Mouse (Mus musculus) intestine, embryonic 16.5 days (tissue): ENCODE measurements around the gene Xrcc3. TPM values are rescaled to one million over a fixed set of nuclear protein-coding genes. Genes with fewer than 3 reads are reported as not detected.

ENCODE experiments used
- ATAC-seq: fragments of 200-750 bp; cut with Nextera tagmentation; 2 replicates; pipeline ENCODE4 v1.8.0; 2017; ENCODE audit warnings: moderate TSS enrichment, moderate library complexity
- H3K27ac ChIP-seq: fragments of 300-500 bp; sonication (generic); 2 replicates; pipeline ENCODE4 v1.5.1; 2014; ENCODE audit warnings: mild to moderate bottlenecking, low read length
- H3K27me3 ChIP-seq: fragments of 300-500 bp; sonication (generic); replicated peaks from 2 replicates; pipeline ENCODE4 v1.6.1; 2014; ENCODE audit warnings: low read length, control low read depth, mixed read lengths; ENCODE audit not compliant: control insufficient read depth, insufficient read depth
- H3K36me3 ChIP-seq: fragments of 300-500 bp; sonication (generic); 2 replicates; pipeline ENCODE4 v1.6.1; 2014; ENCODE audit warnings: low read length, control low read depth; ENCODE audit not compliant: control insufficient read depth, insufficient read depth
- H3K4me1 ChIP-seq: fragments of 300-500 bp; sonication (generic); 2 replicates; pipeline ENCODE4 v1.6.1; 2014; ENCODE audit warnings: low read length, control low read depth, mixed read lengths; ENCODE audit not compliant: control insufficient read depth, insufficient read depth
- H3K4me2 ChIP-seq: fragments of 300-500 bp; sonication (generic); 2 replicates; pipeline ENCODE4 v1.6.1; 2014; ENCODE audit warnings: low read depth, low read length, control low read depth
- H3K4me3 ChIP-seq: fragments of 300-500 bp; sonication (generic); 2 replicates; pipeline ENCODE4 v1.5.1; 2014; ENCODE audit warnings: mild to moderate bottlenecking, low read length
- H3K9ac ChIP-seq: fragments of 300-500 bp; sonication (generic); 2 replicates; pipeline ENCODE4 v1.6.1; 2014; ENCODE audit warnings: low read depth, low read length
- H3K9me3 ChIP-seq: fragments of 300-500 bp; sonication (generic); 2 replicates; pipeline ENCODE4 v1.6.1; 2016; ENCODE audit warnings: low read length, control low read depth; ENCODE audit not compliant: control insufficient read depth
- WGBS: fragments of 180-500 bp; shearing (Covaris S2); extraction: QIAGEN DNeasy Blood & Tissue Kit; methylation state at CpG from one replicate; pipeline ENCODE4 v1.1.7; 2014; 5-methylcytosine and 5-hydroxymethylcytosine counted together
- polyA plus RNA-seq: library from polyadenylated mRNA; unstranded; fragments of >200 nt; fragmentation: Nextera tagmentation; extraction: Ambion mirVana; gene quantifications from 2 replicates; pipeline ENCODE4 v1.2.1, GENCODE M21; 2015

Gene Xrcc3
- polyA plus RNA-seq, 1 experiment from 2014 or later = 11.0 TPM

GRCm38 (mm10) chr12:111843470-111843869 is 29.8 kb upstream of the Xrcc3 start:
- 53% methylated on average over 2 of the region's 2 CpGs for WGBS
- H3K4me2 ChIP-seq = no peak overlapping the region
- H3K27ac ChIP-seq = no peak overlapping the region; the same call in 1 of the 2 replicates
- H3K27me3 ChIP-seq = no peaks in the 10 kb centered on the region
- peaks cover 3% of the 10 kb centered on the region; the same call in 1 of the 2 replicates for H3K36me3 ChIP-seq
- H3K4me3 ChIP-seq = no peak overlapping the region
- H3K9ac ChIP-seq = no peak overlapping the region
- H3K4me1 ChIP-seq = peaks cover 8% of the 10 kb centered on the region; the same call in 1 of the 2 replicates
- ATAC-seq = no peak
- H3K9me3 ChIP-seq = no peaks in the 10 kb centered on the region

GRCm38 (mm10) chr12:111842565-111843433 is 29.1 kb upstream of the Xrcc3 start:
- Histone ChIP-seq H3K4me1 (0 out of 2 replicates have a peak, but pooled peaks cover 3% of the 10 kb centered on the region), H3K9ac (no peak overlapping the region), H3K4me3 (no peak overlapping the region), H3K36me3 (peaks cover 3% of the 10 kb centered on the region; the same call in 1 of the 2 replicates), H3K4me2 (no peak overlapping the region), H3K9me3 (no peaks in the 10 kb centered on the region), H3K27me3 (no peaks in the 10 kb centered on the region), H3K27ac (no peak overlapping the region; the same call in 1 of the 2 replicates)
- WGBS = 60% methylated on average over 15 of the region's 15 CpGs
- no peak for ATAC-seq

- no peaks in the 10 kb centered on the region for H3K9me3 ChIP-seq
- no peaks in the 10 kb centered on the region for H3K27me3 ChIP-seq
- peaks cover 13% of the 10 kb centered on the region for H3K36me3 ChIP-seq
- no peaks in the 10 kb centered on the region for H3K4me1 ChIP-seq
- no peak overlapping the region for H3K27ac ChIP-seq
- WGBS = 92% methylated on average over 10 of the region's 10 CpGs
- ATAC-seq = no peak
- H3K4me2 ChIP-seq = no peak overlapping the region
- no peak overlapping the region for H3K9ac ChIP-seq
- no peak overlapping the region for H3K4me3 ChIP-seq
Observed at GRCm38 (mm10) chr12:111833457-111833856, 19.8 kb upstream of the Xrcc3 start.

- Histone ChIP-seq H3K4me3 (no peak overlapping the region), H3K9me3 (no peaks in the 10 kb centered on the region), H3K27ac (no peak overlapping the region), H3K4me1 (no peaks in the 10 kb centered on the region), H3K36me3 (peaks cover 20% of the 10 kb centered on the region), H3K4me2 (no peak overlapping the region), H3K9ac (no peak overlapping the region), H3K27me3 (no peaks in the 10 kb centered on the region)
- WGBS = 72% methylated on average over 5 of the region's 5 CpGs
- ATAC-seq = no peak
Observed at GRCm38 (mm10) chr12:111832643-111833042, 19.0 kb upstream of the Xrcc3 start.

GRCm38 (mm10) chr12:111830375-111830774 is 16.7 kb upstream of the Xrcc3 start:
- WGBS = 85% methylated on average over 10 of the region's 10 CpGs
- Histone ChIP-seq H3K4me1 (no peaks in the 10 kb centered on the region), H3K9me3 (no peaks in the 10 kb centered on the region), H3K4me3 (no peak overlapping the region), H3K9ac (no peak overlapping the region), H3K36me3 (peaks cover 28% of the 10 kb centered on the region), H3K4me2 (no peak overlapping the region), H3K27ac (no peak overlapping the region), H3K27me3 (no peaks in the 10 kb centered on the region)
- no peak for ATAC-seq

- ATAC-seq = no peak
- Histone ChIP-seq H3K27me3 (no peaks in the 10 kb centered on the region), H3K4me2 (no peak overlapping the region), H3K4me1 (no peaks in the 10 kb centered on the region), H3K27ac (no peak overlapping the region), H3K9ac (no peak overlapping the region), H3K9me3 (no peaks in the 10 kb centered on the region), H3K4me3 (no peak overlapping the region), H3K36me3 (peaks cover 31% of the 10 kb centered on the region)
- 93% methylated on average over 9 of the region's 9 CpGs for WGBS
Observed at GRCm38 (mm10) chr12:111829954-111830353, 16.3 kb upstream of the Xrcc3 start.

- Histone ChIP-seq H3K9me3 (no peaks in the 10 kb centered on the region), H3K4me2 (no peak overlapping the region), H3K4me3 (no peak overlapping the region), H3K4me1 (no peaks in the 10 kb centered on the region), H3K9ac (no peak overlapping the region), H3K36me3 (peaks cover 35% of the 10 kb centered on the region), H3K27ac (no peak overlapping the region), H3K27me3 (no peaks in the 10 kb centered on the region)
- 88% methylated on average over 5 of the region's 5 CpGs for WGBS
- no peak for ATAC-seq
Observed at GRCm38 (mm10) chr12:111829447-111829846, 15.8 kb upstream of the Xrcc3 start.

- H3K9ac ChIP-seq = no peak overlapping the region
- peaks cover 41% of the 10 kb centered on the region for H3K36me3 ChIP-seq
- H3K27me3 ChIP-seq = no peaks in the 10 kb centered on the region
- H3K9me3 ChIP-seq = no peaks in the 10 kb centered on the region
- no peak for ATAC-seq
- H3K4me1 ChIP-seq = no peaks in the 10 kb centered on the region
- no peak overlapping the region for H3K4me3 ChIP-seq
- H3K4me2 ChIP-seq = no peak overlapping the region
- no peak overlapping the region for H3K27ac ChIP-seq
- 90% methylated on average over 12 of the region's 12 CpGs for WGBS
Observed at GRCm38 (mm10) chr12:111827556-111827955, 13.9 kb upstream of the Xrcc3 start.

GRCm38 (mm10) chr12:111821931-111822330 is 8.3 kb upstream of the Xrcc3 start:
- no peak for ATAC-seq
- peaks cover 26% of the 10 kb centered on the region for H3K36me3 ChIP-seq

More at GRCm38 (mm10) chr12:111821931-111822330, 8.3 kb upstream of the Xrcc3 start:
- no peaks in the 10 kb centered on the region for H3K27me3 ChIP-seq
- H3K4me3 ChIP-seq = no peak overlapping the region
- H3K9me3 ChIP-seq = no peaks in the 10 kb centered on the region
- no peak overlapping the region for H3K4me2 ChIP-seq
- WGBS = 61% methylated on average over 4 of the region's 4 CpGs
- H3K4me1 ChIP-seq = peaks cover 38% of the 10 kb centered on the region
- H3K9ac ChIP-seq = peak overlapping the region; percentile 26; the same call in 1 of the 2 replicates
- H3K27ac ChIP-seq = no peak overlapping the region
